Mouse (Mus musculus) kidney, adult 18-20 months (tissue): Measurements from ENCODE around the gene Gm21870.
"Not testable (repeated sequence)": the region's sequence is repeated elsewhere in the genome, so short reads cannot be mapped to it uniquely, and the experiment has no call there.

Source experiments
- DNase-seq: peaks from one replicate; pipeline ENCODE4 v3.0.0; 2021

Gm21870 gene

DNA sequence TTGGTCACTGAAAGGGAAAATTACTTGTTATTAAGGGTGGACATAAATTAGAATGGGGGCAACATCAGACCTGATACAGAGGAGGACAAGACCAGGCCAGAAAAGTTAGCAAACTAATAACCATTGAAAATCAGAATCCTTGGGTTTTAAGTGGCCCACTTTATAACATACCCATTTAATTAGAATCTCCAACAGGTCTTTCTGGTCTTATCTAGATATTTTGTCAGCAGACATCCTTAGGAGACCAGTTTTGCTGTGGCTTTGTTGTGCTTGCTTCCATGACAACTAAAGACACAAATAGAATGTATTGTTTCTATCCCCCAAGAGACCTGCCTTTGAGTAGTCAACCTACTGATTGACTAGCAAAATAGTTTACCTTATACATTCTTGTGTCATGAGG is at the start of gene Gm21870:
Gm21870 (minus strand) TSS at position 101 of the 400 bp plus-strand sequence.
- DNase-seq, result not testable (repeated sequence)

DNA sequence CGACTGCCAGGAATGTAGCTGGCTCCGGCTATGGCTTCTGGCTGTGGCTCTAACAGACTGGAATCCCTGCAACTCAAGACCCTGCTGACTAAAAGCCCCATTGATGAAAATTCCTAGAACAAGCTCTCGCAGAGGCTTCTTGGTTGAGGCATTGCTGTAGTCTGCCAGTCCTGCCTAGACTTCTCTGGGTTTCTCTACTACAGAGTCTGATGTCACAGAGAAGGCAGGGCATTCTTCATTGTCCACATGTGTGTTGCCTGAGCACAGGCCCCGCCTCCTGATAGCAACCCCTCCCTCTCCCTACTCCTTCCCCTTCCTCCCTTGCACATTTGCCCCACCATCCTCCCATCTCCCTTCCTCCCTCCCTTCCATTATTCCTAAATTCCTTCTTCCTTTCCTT is 30.2 kb downstream of the Gm21870 start, which contains the start of gene Btbd35f6:
Btbd35f6 (minus strand) TSS at position 101 of the 400 bp plus-strand sequence.
- not testable (repeated sequence) for DNase-seq
